Mouse (Mus musculus): ENCODE results near the gene Ubxn6.

DNA sequence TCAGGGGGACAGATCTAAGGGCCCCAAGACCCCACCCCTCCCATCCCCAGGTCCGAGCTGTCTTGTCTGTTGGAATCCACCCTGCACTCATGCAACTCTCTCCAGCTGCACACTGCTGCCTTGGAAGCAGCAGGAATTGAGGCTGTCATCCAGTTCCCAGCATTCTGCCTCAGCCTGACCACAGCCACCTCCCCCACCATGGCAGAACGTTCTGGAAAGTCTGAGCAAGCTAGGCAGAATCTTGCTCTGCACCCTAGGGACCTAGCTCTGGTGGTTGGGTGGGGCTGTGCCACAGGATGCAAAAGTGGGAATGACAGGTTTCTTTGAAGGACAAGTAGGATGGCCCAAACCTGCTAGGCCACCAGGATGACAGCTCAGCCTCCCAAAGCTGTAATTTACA, 50.4 kb downstream of the Ubxn6 start:
- TF ChIP-seq POLR2A (IDR thresholded peaks at IDR 0.05; ENCODE audit: low read depth, low read length) (no peak), CTCF (IDR thresholded peaks at IDR 0.05; ENCODE audit: extremely low read depth, insufficient read length, insufficient replicate concordance, low read depth, low read length) (no peak)

All from small intestine, adult 2 months (tissue).